Mouse (Mus musculus): ENCODE data around the gene Rab20.

GRCm38 (mm10) chr8:11461847-11462246, 16.7 kb downstream of the Rab20 start:
- TF ChIP-seq POLR2A (IDR thresholded peaks at IDR 0.05; ENCODE audit: low read depth, low read length) = no peak
- no peak for TF ChIP-seq CTCF (IDR thresholded peaks at IDR 0.05; ENCODE audit: extremely low read depth, insufficient read depth, insufficient read length, insufficient replicate concordance)

All from spleen, adult 2 months (tissue).